Mouse (Mus musculus): ENCODE results near the gene Fat1. TPM values are rescaled to one million over a fixed set of nuclear protein-coding genes. Genes with fewer than 3 reads are reported as not detected.

Gene Fat1
- polyA plus RNA-seq, 1 experiment from 2014 or later, result 37.0 TPM

GRCm38 (mm10) chr8:44991700-44992487, 56.6 kb downstream of the Fat1 start:
- Histone ChIP-seq H3K36me3 (ENCODE audit: control insufficient read depth, insufficient read depth, low read length) (peaks cover 2% of the 10 kb centered on the region; the same call in 1 of the 2 replicates), H3K4me2 (ENCODE audit: low read depth, severe bottlenecking) (peak overlapping the region; percentile 4; the same call in 1 of the 2 replicates), H3K27ac (replicated peaks; ENCODE audit: low read depth, low read length) (no peak overlapping the region), H3K27me3 (ENCODE audit: control insufficient read depth, insufficient read depth, low read length) (no peaks in the 10 kb centered on the region), H3K4me1 (ENCODE audit: control insufficient read depth, insufficient read depth, low read length) (peaks cover 15% of the 10 kb centered on the region), H3K9me3 (ENCODE audit: control insufficient read depth, low read length) (no peaks in the 10 kb centered on the region), H3K4me3 (ENCODE audit: low read depth, low read length) (no peak overlapping the region), H3K9ac (ENCODE audit: low read length) (no peak overlapping the region)
- no peak for DNase-seq (ENCODE audit: low spot score)
- no peak for ATAC-seq (ENCODE audit: insufficient number of reproducible peaks, low FRiP score, low TSS enrichment, low read depth)
- WGBS, result 42% methylated on average over 21 of the region's 21 CpGs

DNA sequence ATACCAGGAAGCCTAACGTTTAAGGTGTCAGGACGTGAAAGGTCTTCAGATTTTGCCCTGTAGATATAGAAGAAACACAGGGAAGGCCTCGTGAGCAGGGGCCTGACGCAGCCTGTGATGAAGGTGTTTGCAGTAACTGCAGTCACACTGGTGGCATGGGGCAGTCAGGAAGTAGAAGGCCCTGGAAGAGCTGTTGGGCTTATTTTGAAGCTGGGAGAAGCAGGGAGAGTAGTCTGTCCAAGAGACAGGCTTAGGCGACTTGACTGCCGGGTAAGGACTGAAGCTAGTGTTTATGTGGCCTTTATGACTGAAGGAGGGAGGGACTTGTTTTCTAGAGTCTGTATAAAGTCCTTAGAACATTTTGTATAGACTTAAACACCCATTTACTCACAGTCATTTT, 57.4 kb downstream of the Fat1 start:
- no peak overlapping the region for H3K4me3 ChIP-seq (ENCODE audit: low read depth, low read length)
- H3K27ac ChIP-seq (replicated peaks; ENCODE audit: low read depth, low read length), result no peak overlapping the region
- H3K9ac ChIP-seq (ENCODE audit: low read length), result no peak overlapping the region
- no peaks in the 10 kb centered on the region for H3K9me3 ChIP-seq (ENCODE audit: control insufficient read depth, low read length)
- H3K4me1 ChIP-seq (ENCODE audit: control insufficient read depth, insufficient read depth, low read length), result peaks cover 18% of the 10 kb centered on the region
- ATAC-seq (ENCODE audit: insufficient number of reproducible peaks, low FRiP score, low TSS enrichment, low read depth) (no peak), DNase-seq (ENCODE audit: low spot score) (no peak)
- H3K4me2 ChIP-seq (ENCODE audit: low read depth, severe bottlenecking), result no peak overlapping the region
- H3K36me3 ChIP-seq (ENCODE audit: control insufficient read depth, insufficient read depth, low read length), result peaks cover 2% of the 10 kb centered on the region; the same call in 1 of the 2 replicates
- 36% methylated on average over 6 of the region's 6 CpGs for WGBS
- H3K27me3 ChIP-seq (ENCODE audit: control insufficient read depth, insufficient read depth, low read length), result no peaks in the 10 kb centered on the region

DNA sequence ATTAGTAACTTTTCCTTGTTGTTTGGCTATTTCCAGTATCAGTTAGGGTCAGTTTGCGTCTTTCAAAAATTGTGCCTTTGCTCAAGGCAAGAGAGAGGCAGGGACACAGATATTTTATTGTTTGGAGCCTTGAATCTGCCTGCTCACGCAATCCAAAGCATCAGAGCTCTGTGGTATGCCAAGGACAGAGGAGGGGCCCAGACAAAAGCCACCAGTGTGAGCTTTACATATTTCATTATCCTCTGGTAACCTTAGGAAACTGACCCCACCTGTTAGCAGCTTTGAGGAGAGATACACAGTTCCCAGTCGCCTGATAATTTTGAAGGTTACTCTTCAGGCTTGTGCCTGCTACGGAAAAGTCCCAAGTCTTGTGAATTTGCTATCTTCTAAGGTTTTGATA, 58.1 kb downstream of the Fat1 start:
- 69% methylated on average over 4 of the region's 4 CpGs for WGBS
- Histone ChIP-seq H3K36me3 (ENCODE audit: control insufficient read depth, insufficient read depth, low read length) (peaks cover 2% of the 10 kb centered on the region; the same call in 1 of the 2 replicates), H3K9me3 (ENCODE audit: control insufficient read depth, low read length) (no peaks in the 10 kb centered on the region), H3K4me2 (ENCODE audit: low read depth, severe bottlenecking) (no peak overlapping the region), H3K9ac (ENCODE audit: low read length) (no peak overlapping the region), H3K4me1 (ENCODE audit: control insufficient read depth, insufficient read depth, low read length) (peaks cover 22% of the 10 kb centered on the region), H3K27ac (replicated peaks; ENCODE audit: low read depth, low read length) (no peak overlapping the region), H3K4me3 (ENCODE audit: low read depth, low read length) (no peak overlapping the region), H3K27me3 (ENCODE audit: control insufficient read depth, insufficient read depth, low read length) (no peaks in the 10 kb centered on the region)
- DNase-seq (ENCODE audit: low spot score) (no peak), ATAC-seq (ENCODE audit: insufficient number of reproducible peaks, low FRiP score, low TSS enrichment, low read depth) (no peak)

- no peaks in the 10 kb centered on the region for H3K27me3 ChIP-seq (ENCODE audit: control insufficient read depth, insufficient read depth, low read length)
- no peak overlapping the region for H3K9ac ChIP-seq (ENCODE audit: low read length)
- H3K36me3 ChIP-seq (ENCODE audit: control insufficient read depth, insufficient read depth, low read length), result no peaks in the 10 kb centered on the region
- DNase-seq (ENCODE audit: low spot score), result no peak
- WGBS, result 32% methylated on average over 3 of the region's 3 CpGs
- no peak overlapping the region for H3K27ac ChIP-seq (replicated peaks; ENCODE audit: low read depth, low read length)
- H3K4me3 ChIP-seq (ENCODE audit: low read depth, low read length), result no peak overlapping the region
- ATAC-seq (ENCODE audit: insufficient number of reproducible peaks, low FRiP score, low TSS enrichment, low read depth), result no peak; the same call in 1 of the 2 replicates
- H3K4me2 ChIP-seq (ENCODE audit: low read depth, severe bottlenecking), result no peak overlapping the region
- no peaks in the 10 kb centered on the region for H3K9me3 ChIP-seq (ENCODE audit: control insufficient read depth, low read length)
- peaks cover 36% of the 10 kb centered on the region for H3K4me1 ChIP-seq (ENCODE audit: control insufficient read depth, insufficient read depth, low read length)
Observed at GRCm38 (mm10) chr8:44996493-44996892, 61.2 kb downstream of the Fat1 start.

DNA sequence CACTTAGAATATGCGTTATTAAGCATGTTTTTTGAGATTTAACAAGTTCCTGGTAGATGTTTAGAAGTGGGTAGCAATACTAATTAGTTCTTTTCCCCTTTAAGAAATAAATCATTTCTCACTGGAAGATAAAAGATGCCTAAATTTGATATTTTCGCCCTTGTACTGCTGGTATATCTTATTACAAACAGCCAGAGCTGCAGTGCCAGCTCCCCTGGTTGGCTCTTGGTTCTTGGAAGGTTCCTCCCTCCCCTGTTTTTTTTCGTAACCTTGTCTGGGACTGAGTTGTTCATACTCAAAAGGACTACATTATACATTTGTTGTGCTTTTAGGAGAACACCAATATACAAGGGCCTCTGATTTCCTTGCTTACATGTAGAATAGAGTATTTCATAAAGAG, 62.1 kb downstream of the Fat1 start:
- no peak overlapping the region for H3K4me3 ChIP-seq (ENCODE audit: low read depth, low read length)
- H3K36me3 ChIP-seq (ENCODE audit: control insufficient read depth, insufficient read depth, low read length), result no peaks in the 10 kb centered on the region
- ATAC-seq (ENCODE audit: insufficient number of reproducible peaks, low FRiP score, low TSS enrichment, low read depth) (no peak), DNase-seq (ENCODE audit: low spot score) (no peak)
- no peaks in the 10 kb centered on the region for H3K27me3 ChIP-seq (ENCODE audit: control insufficient read depth, insufficient read depth, low read length)
- H3K4me2 ChIP-seq (ENCODE audit: low read depth, severe bottlenecking), result no peak overlapping the region
- WGBS, result 58% methylated on average over 3 of the region's 3 CpGs
- H3K27ac ChIP-seq (replicated peaks; ENCODE audit: low read depth, low read length), result no peak overlapping the region
- H3K4me1 ChIP-seq (ENCODE audit: control insufficient read depth, insufficient read depth, low read length), result peaks cover 33% of the 10 kb centered on the region
- no peaks in the 10 kb centered on the region for H3K9me3 ChIP-seq (ENCODE audit: control insufficient read depth, low read length)
- H3K9ac ChIP-seq (ENCODE audit: low read length), result no peak overlapping the region

DNA sequence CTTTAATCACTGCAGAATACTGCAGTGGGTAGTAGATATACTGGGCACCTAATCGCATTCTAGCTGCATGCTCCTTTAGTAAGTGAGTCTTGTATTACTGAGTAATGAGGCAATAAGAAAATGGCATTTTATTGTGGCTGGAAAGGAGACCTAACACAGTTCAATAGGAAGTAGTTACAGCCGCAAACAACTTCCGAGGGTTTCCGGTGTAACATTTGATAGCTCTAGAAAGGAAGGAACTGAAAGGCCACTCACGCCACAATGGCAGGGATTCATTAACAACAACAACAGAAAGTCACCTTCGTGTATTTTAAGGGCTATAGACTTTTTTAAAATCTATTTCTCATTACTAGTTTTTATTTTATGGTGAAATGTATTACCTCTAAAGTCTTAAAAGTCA, 62.6 kb downstream of the Fat1 start:
- Histone ChIP-seq H3K4me1 (ENCODE audit: control insufficient read depth, insufficient read depth, low read length) (peaks cover 32% of the 10 kb centered on the region), H3K27ac (replicated peaks; ENCODE audit: low read depth, low read length) (no peak overlapping the region)

GRCm38 (mm10) chr8:44998275-44998674, 63.0 kb downstream of the Fat1 start:
- 49% methylated on average over 9 of the region's 9 CpGs for WGBS
- peaks cover 35% of the 10 kb centered on the region for H3K4me1 ChIP-seq (ENCODE audit: control insufficient read depth, insufficient read depth, low read length)

More for the DNA sequence above, 62.6 kb downstream of the Fat1 start:
- Histone ChIP-seq H3K4me2 (ENCODE audit: low read depth, severe bottlenecking) (no peak overlapping the region), H3K9me3 (ENCODE audit: control insufficient read depth, low read length) (no peaks in the 10 kb centered on the region), H3K9ac (ENCODE audit: low read length) (no peak overlapping the region), H3K27me3 (ENCODE audit: control insufficient read depth, insufficient read depth, low read length) (no peaks in the 10 kb centered on the region), H3K36me3 (ENCODE audit: control insufficient read depth, insufficient read depth, low read length) (no peaks in the 10 kb centered on the region), H3K4me3 (ENCODE audit: low read depth, low read length) (no peak overlapping the region)
- WGBS, result 28% methylated on average over 6 of the region's 6 CpGs
- DNase-seq (ENCODE audit: low spot score) (no peak), ATAC-seq (ENCODE audit: insufficient number of reproducible peaks, low FRiP score, low TSS enrichment, low read depth) (no peak)

GRCm38 (mm10) chr8:44998681-44999277, 63.5 kb downstream of the Fat1 start:
- no peak for ATAC-seq (ENCODE audit: insufficient number of reproducible peaks, low FRiP score, low TSS enrichment, low read depth)
- DNase-seq (ENCODE audit: low spot score), result peak; percentile 48
- peaks cover 35% of the 10 kb centered on the region for H3K4me1 ChIP-seq (ENCODE audit: control insufficient read depth, insufficient read depth, low read length)
- H3K27ac ChIP-seq (replicated peaks; ENCODE audit: low read depth, low read length), result no peak overlapping the region; the same call in 1 of the 2 replicates
- H3K36me3 ChIP-seq (ENCODE audit: control insufficient read depth, insufficient read depth, low read length), result no peaks in the 10 kb centered on the region
- no peaks in the 10 kb centered on the region for H3K27me3 ChIP-seq (ENCODE audit: control insufficient read depth, insufficient read depth, low read length)
- H3K4me3 ChIP-seq (ENCODE audit: low read depth, low read length), result no peak overlapping the region
- 57% methylated on average over 11 of the region's 11 CpGs for WGBS
- H3K9me3 ChIP-seq (ENCODE audit: control insufficient read depth, low read length), result no peaks in the 10 kb centered on the region
- H3K9ac ChIP-seq (ENCODE audit: low read length), result no peak overlapping the region
- H3K4me2 ChIP-seq (ENCODE audit: low read depth, severe bottlenecking), result no peak overlapping the region

More at GRCm38 (mm10) chr8:44998275-44998674, 63.0 kb downstream of the Fat1 start:
- Histone ChIP-seq H3K4me3 (ENCODE audit: low read depth, low read length) (no peak overlapping the region), H3K36me3 (ENCODE audit: control insufficient read depth, insufficient read depth, low read length) (no peaks in the 10 kb centered on the region), H3K4me2 (ENCODE audit: low read depth, severe bottlenecking) (no peak overlapping the region), H3K27ac (replicated peaks; ENCODE audit: low read depth, low read length) (no peak overlapping the region; the same call in 1 of the 2 replicates), H3K27me3 (ENCODE audit: control insufficient read depth, insufficient read depth, low read length) (no peaks in the 10 kb centered on the region), H3K9me3 (ENCODE audit: control insufficient read depth, low read length) (no peaks in the 10 kb centered on the region), H3K9ac (ENCODE audit: low read length) (no peak overlapping the region)
- DNase-seq (ENCODE audit: low spot score) (no peak), ATAC-seq (ENCODE audit: insufficient number of reproducible peaks, low FRiP score, low TSS enrichment, low read depth) (no peak)

Data from limb, embryonic 11.5 days (tissue).